ENCODE assay signal across 7 mouse cellular contexts in the genomic region with DNA sequence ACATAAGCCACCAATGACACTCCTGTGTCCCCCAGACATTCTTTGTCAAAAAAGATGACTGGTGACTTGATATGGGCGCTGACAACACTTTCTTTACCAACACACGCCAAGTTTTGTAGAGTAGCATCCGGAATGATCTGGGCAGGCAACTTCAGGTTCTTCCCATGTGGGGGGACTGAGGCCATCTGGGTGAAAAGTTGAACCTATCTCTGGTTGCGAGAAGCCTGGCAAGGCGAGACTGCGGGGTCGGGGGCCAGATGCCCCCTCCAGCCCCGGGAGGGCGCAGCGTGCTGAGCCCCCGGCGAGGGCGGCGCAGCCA. TPM values are rescaled to one million over a fixed set of nuclear protein-coding genes. Genes with fewer than 3 reads are reported as not detected.
DNase-seq lines count a peak whose midpoint lies in the region; ATAC-seq lines count a peak whose summit lies in the region.

No protein-coding gene starts in this region.

- no peaks in the 10 kb centered on the region for H3K9me3 ChIP-seq in lung, embryonic 15.5 days
- no peaks in the 10 kb centered on the region for H3K9me3 ChIP-seq in forebrain, embryonic 14.5 days (replicated peaks; ENCODE audit: control insufficient read depth, low read length)
- no peaks in the 10 kb centered on the region for H3K9me3 ChIP-seq in limb, embryonic 12.5 days
- H3K9me3 ChIP-seq in stomach, embryonic 14.5 days (ENCODE audit: control insufficient read depth, low read depth, low read length): no peaks in the 10 kb centered on the region

- peak overlapping the region; percentile 91 for H3K4me3 ChIP-seq in lung, embryonic 15.5 days
- H3K4me3 ChIP-seq in forebrain, embryonic 14.5 days (ENCODE audit: low read depth, low read length): peak overlapping the region; percentile 71
- peak overlapping the region; percentile 85 for H3K4me3 ChIP-seq in limb, embryonic 12.5 days (replicated peaks)
- peak overlapping the region; percentile 75 for H3K4me3 ChIP-seq in stomach, embryonic 14.5 days (ENCODE audit: low read depth, low read length)

- H3K9ac ChIP-seq in lung, embryonic 15.5 days: peak overlapping the region; percentile 81
- H3K9ac ChIP-seq in forebrain, embryonic 14.5 days (ENCODE audit: low read length): peak overlapping the region; percentile 72
- peak overlapping the region; percentile 79 for H3K9ac ChIP-seq in limb, embryonic 12.5 days (replicated peaks)
- H3K9ac ChIP-seq in stomach, embryonic 14.5 days (replicated peaks; ENCODE audit: low read depth, low read length): peak overlapping the region; percentile 76

- peak overlapping the region; percentile 71 for H3K27ac ChIP-seq in lung, embryonic 15.5 days
- no peak overlapping the region for H3K27ac ChIP-seq in forebrain, embryonic 14.5 days (ENCODE audit: low read depth, low read length)
- peak overlapping the region; percentile 59; the same call in 1 of the 2 replicates for H3K27ac ChIP-seq in limb, embryonic 12.5 days
- H3K27ac ChIP-seq in stomach, embryonic 14.5 days (ENCODE audit: low read length): no peak overlapping the region

- ATAC-seq in lung, embryonic 15.5 days (ENCODE audit: borderline replicate concordance, extremely low read depth, low FRiP score, low TSS enrichment): no peak
- ATAC-seq in forebrain, embryonic 14.5 days: no peak
- ATAC-seq in limb, embryonic 12.5 days (ENCODE audit: insufficient number of reproducible peaks, insufficient read depth, low FRiP score, low TSS enrichment, low read depth): no peak; the same call in 1 of the 2 replicates
- ATAC-seq in stomach, embryonic 14.5 days (ENCODE audit: insufficient number of reproducible peaks, insufficient read depth, low FRiP score, low read depth): no peak

- H3K4me2 ChIP-seq in lung, embryonic 15.5 days: peak overlapping the region; percentile 93
- H3K4me2 ChIP-seq in forebrain, embryonic 14.5 days (ENCODE audit: low read length): peak overlapping the region; percentile 96
- H3K4me2 ChIP-seq in limb, embryonic 12.5 days: peak overlapping the region; percentile 92
- H3K4me2 ChIP-seq in stomach, embryonic 14.5 days (replicated peaks; ENCODE audit: low read depth, low read length): peak overlapping the region; percentile 88

- peaks cover 2% of the 10 kb centered on the region; the same call in 1 of the 2 replicates for H3K27me3 ChIP-seq in lung, embryonic 15.5 days
- H3K27me3 ChIP-seq in forebrain, embryonic 14.5 days (replicated peaks; ENCODE audit: control insufficient read depth, insufficient read depth, low read length): 0 out of 2 replicates have a peak, but pooled peaks cover 3% of the 10 kb centered on the region
- peaks cover 20% of the 10 kb centered on the region; the same call in 1 of the 2 replicates for H3K27me3 ChIP-seq in limb, embryonic 12.5 days
- H3K27me3 ChIP-seq in stomach, embryonic 14.5 days (ENCODE audit: control insufficient read depth, insufficient read depth, low read length): no peaks in the 10 kb centered on the region

- H3K36me3 ChIP-seq in lung, embryonic 15.5 days: no peaks in the 10 kb centered on the region
- no peaks in the 10 kb centered on the region for H3K36me3 ChIP-seq in forebrain, embryonic 14.5 days (ENCODE audit: control insufficient read depth, insufficient read depth, low read length)
- H3K36me3 ChIP-seq in limb, embryonic 12.5 days: no peaks in the 10 kb centered on the region
- no peaks in the 10 kb centered on the region for H3K36me3 ChIP-seq in stomach, embryonic 14.5 days (ENCODE audit: control insufficient read depth, insufficient read depth, low read length)

- peaks cover 5% of the 10 kb centered on the region; the same call in 1 of the 2 replicates for H3K4me1 ChIP-seq in lung, embryonic 15.5 days
- 0 out of 2 replicates have a peak, but pooled peaks cover 4% of the 10 kb centered on the region for H3K4me1 ChIP-seq in forebrain, embryonic 14.5 days (ENCODE audit: control insufficient read depth, insufficient read depth, low read length)
- H3K4me1 ChIP-seq in limb, embryonic 12.5 days (replicated peaks): peaks cover 11% of the 10 kb centered on the region
- peaks cover 2% of the 10 kb centered on the region; the same call in 1 of the 2 replicates for H3K4me1 ChIP-seq in stomach, embryonic 14.5 days (ENCODE audit: control insufficient read depth, insufficient read depth, low read length)

- WGBS in lung, embryonic 15.5 days: 2% methylated on average over 7 of the region's 14 CpGs
- 0% methylated on average over 14 of the region's 14 CpGs for WGBS in forebrain, embryonic 14.5 days
- 2% methylated on average over 14 of the region's 14 CpGs for WGBS in limb, embryonic 12.5 days
- WGBS in stomach, embryonic 14.5 days: under 1% methylated on average over 14 of the region's 14 CpGs

- DNase-seq in lung, postnatal 25 days (ENCODE audit: low spot score): no peak
- no peak for DNase-seq in forebrain, embryonic 14.5 days (ENCODE audit: low spot score)
- DNase-seq in layer of hippocampus, adult 9-11 months: no peak
- DNase-seq in spleen, postnatal 4 days (ENCODE audit: low spot score in 2 of 2): no peak

RNA-seq across cellular contexts. Expression of a gene that starts 0.3 kb away (rescaled TPM):
- polyA plus RNA-seq in lung, embryonic 15.5 days (2015; fragmentation: Nextera tagmentation; extraction: Ambion mirVana): 4.8 and 5.4 TPM in 2 replicates
- polyA plus RNA-seq in forebrain, embryonic 14.5 days (2014; fragmentation: Nextera tagmentation; extraction: Ambion mirVana): 0.98 and 2.2 TPM in 2 replicates
- 1.8 and 1.9 TPM in 2 replicates for polyA plus RNA-seq in limb, embryonic 12.5 days (2016; fragmentation: Nextera tagmentation; extraction: Ambion mirVana)
- 4.4 and 5.1 TPM in 2 replicates for polyA plus RNA-seq in stomach, embryonic 14.5 days (2014; fragmentation: Nextera tagmentation; extraction: Ambion mirVana)

Comparison
In these comparisons a context has a peak if more than half of its experiments do, and no peak if none do; other contexts are left out.
1. H3K27ac ChIP-seq: peak in lung, embryonic 15.5 days (single experiment) and limb, embryonic 12.5 days (single experiment); none in forebrain, embryonic 14.5 days (single experiment) and stomach, embryonic 14.5 days (single experiment).
2. Peak in every context shown above with its lines, with median percentiles within 50 percentile points of each other: H3K4me2 ChIP-seq, H3K4me3 ChIP-seq and H3K9ac ChIP-seq.